Mouse (Mus musculus) megakaryocyte, embryonic 14.5 days (primary cell): Measurements from ENCODE around the gene Cuedc2.

Experiments
- FLI1 ChIP-seq: IDR thresholded peaks from 2 replicates; pipeline ENCODE4 v1.6.1; 2012; ENCODE audit warnings: low read length, inconsistent platforms, mixed read lengths
- GATA1 ChIP-seq: IDR thresholded peaks from 3 replicates; pipeline ENCODE4 v1.6.1; 2012; ENCODE audit warnings: mixed read lengths, low read length, inconsistent platforms, borderline replicate concordance

- TF ChIP-seq GATA1 (no peak), FLI1 (no peak)
Observed at GRCm38 (mm10) chr19:46382275-46382674, 43.8 kb upstream of the Cuedc2 start.
